Mouse (Mus musculus) olfactory bulb, adult 2 months (tissue): ENCODE results near the gene BC004004. TPM values are rescaled to one million over a fixed set of nuclear protein-coding genes. Genes with fewer than 3 reads are reported as not detected.
"Not testable (repeated sequence)": the region's sequence is repeated elsewhere in the genome, so short reads cannot be mapped to it uniquely, and the experiment has no call there.

Source experiments
- H3K27ac ChIP-seq: fragments of 200-500 bp; 2 replicates; pipeline ENCODE4 v1.5.1; 2012; ENCODE audit warnings: low read depth, low read length; ENCODE audit not compliant: insufficient read depth
- H3K4me1 ChIP-seq: fragments of 200-500 bp; 2 replicates; pipeline ENCODE4 v1.6.1; 2012; ENCODE audit warnings: low read length; ENCODE audit not compliant: control insufficient read depth, insufficient read depth
- H3K4me3 ChIP-seq: fragments of 200-500 bp; 2 replicates; pipeline ENCODE4 v1.5.1; 2012; ENCODE audit warnings: mild to moderate bottlenecking, low read depth, low read length, moderate library complexity; ENCODE audit not compliant: insufficient read depth
- CTCF ChIP-seq: fragments of 200-500 bp; IDR thresholded peaks from 2 replicates; pipeline ENCODE4 v1.5.1; 2012; ENCODE audit warnings: low read depth, mild to moderate bottlenecking, low read length, moderate library complexity; ENCODE audit not compliant: insufficient read depth
- POLR2A ChIP-seq: fragments of 200-500 bp; IDR thresholded peaks from 2 replicates; pipeline ENCODE4 v1.6.1; 2012; ENCODE audit warnings: mild to moderate bottlenecking, low read depth, low read length, moderate library complexity; ENCODE audit not compliant: insufficient read depth
- WGBS: fragments of 180-500 bp; shearing (Covaris S2); methylation state at CpG from one replicate; pipeline ENCODE4 v1.1.7; 2018; 5-methylcytosine and 5-hydroxymethylcytosine counted together
- polyA plus RNA-seq: library from polyadenylated mRNA; stranded (reverse); fragments of >200 nt; gene quantifications from 2 replicates; pipeline ENCODE4 v1.2.4, GENCODE M21; 2012; ENCODE audit warnings: low replicate concordance; ENCODE audit not compliant: missing spikeins, insufficient read depth, insufficient read length

BC004004 gene
- polyA plus RNA-seq, 1 experiment, result not detected

- 56% methylated on average over 5 of the region's 5 CpGs for WGBS
- Histone ChIP-seq H3K4me1 (peaks cover 23% of the 10 kb centered on the region; the same call in 1 of the 2 replicates), H3K27ac (no peak overlapping the region), H3K4me3 (no peak overlapping the region)
- no peak for TF ChIP-seq CTCF
- no peak for TF ChIP-seq POLR2A
These were observed 3.8 kb upstream of the BC004004 start for GRCm38 (mm10) chr17:29264760-29265159.

GRCm38 (mm10) chr17:29267040-29267439, 1.5 kb upstream of the BC004004 start:
- H3K4me3 ChIP-seq, H3K27ac ChIP-seq: not testable (repeated sequence)
- H3K4me1 ChIP-seq, result peaks cover 10% of the 10 kb centered on the region; the same call in 1 of the 2 replicates
- 87% methylated on average over 2 of the region's 2 CpGs for WGBS

GRCm38 (mm10) chr17:29267931-29268681, 482 bp upstream of the BC004004 start:
- Histone ChIP-seq H3K4me3 (no peak overlapping the region), H3K4me1 (peaks cover 6% of the 10 kb centered on the region; the same call in 1 of the 2 replicates), H3K27ac (no peak overlapping the region)
- 51% methylated on average over 6 of the region's 6 CpGs for WGBS
- no peak for TF ChIP-seq CTCF
- no peak for TF ChIP-seq POLR2A

DNA sequence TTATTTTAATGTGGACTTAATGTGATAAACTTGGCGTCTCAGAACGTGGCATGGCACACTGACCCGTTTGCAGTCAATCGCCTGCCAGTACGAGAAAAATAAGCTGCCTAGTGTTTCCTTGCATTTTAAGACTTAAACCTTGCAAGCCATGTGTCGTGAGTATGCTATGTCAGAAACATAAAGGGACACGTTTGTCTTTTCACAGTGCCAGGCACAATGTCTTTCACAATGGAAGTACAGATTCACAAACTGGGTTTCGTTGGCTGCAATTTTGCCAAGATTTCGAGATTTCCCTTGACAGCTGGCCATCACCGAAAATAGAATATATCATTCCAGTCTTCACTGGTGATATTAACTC, 740 bp downstream of the BC004004 start:
- Histone ChIP-seq H3K4me1 (peaks cover 8% of the 10 kb centered on the region), H3K27ac (no peak overlapping the region), H3K4me3 (peak overlapping the region; percentile 91)
- WGBS, result 10% methylated on average over 10 of the region's 10 CpGs
- TF ChIP-seq CTCF, result no peak
- no peak for TF ChIP-seq POLR2A

- WGBS, result 86% methylated on average over 9 of the region's 9 CpGs
- no peak overlapping the region for H3K27ac ChIP-seq
- TF ChIP-seq CTCF (no peak), POLR2A (no peak)
- H3K4me1 ChIP-seq, result peaks cover 7% of the 10 kb centered on the region
- no peak overlapping the region for H3K4me3 ChIP-seq
These were observed 1.6 kb downstream of the BC004004 start for GRCm38 (mm10) chr17:29270148-29270698.

DNA sequence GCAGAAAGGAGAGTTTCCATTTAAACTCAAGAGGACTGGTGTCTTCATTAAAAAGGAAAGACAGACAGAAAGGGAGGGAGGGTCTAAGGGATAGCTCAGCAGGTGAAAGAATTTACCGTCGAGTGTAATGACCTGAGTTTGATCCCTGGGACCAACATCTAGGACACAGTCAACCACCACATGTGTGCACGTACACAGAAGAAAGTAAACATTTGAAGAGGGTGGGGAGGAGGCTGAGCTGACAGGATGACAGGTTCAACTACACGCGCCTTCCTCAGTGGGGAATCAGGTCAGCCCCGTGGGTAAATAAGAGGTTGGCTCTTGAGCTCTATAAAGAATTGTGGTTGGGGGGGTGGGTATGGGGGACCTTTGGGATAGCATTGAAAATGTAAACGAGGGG, 4.6 kb downstream of the BC004004 start:
- 77% methylated on average over 7 of the region's 7 CpGs for WGBS
- no peak overlapping the region for H3K27ac ChIP-seq
- peaks cover 7% of the 10 kb centered on the region for H3K4me1 ChIP-seq
- TF ChIP-seq CTCF (no peak), POLR2A (no peak)
- no peak overlapping the region for H3K4me3 ChIP-seq

GRCm38 (mm10) chr17:29273889-29274288, 5.3 kb downstream of the BC004004 start:
- TF ChIP-seq POLR2A (no peak), CTCF (no peak)
- Histone ChIP-seq H3K27ac (no peak overlapping the region), H3K4me1 (peaks cover 7% of the 10 kb centered on the region), H3K4me3 (no peak overlapping the region)
- WGBS, result 80% methylated on average over 11 of the region's 11 CpGs

GRCm38 (mm10) chr17:29280422-29280821, 11.8 kb downstream of the BC004004 start:
- TF ChIP-seq CTCF (no peak), POLR2A (no peak)
- 92% methylated on average over 5 of the region's 5 CpGs for WGBS
- H3K4me1 ChIP-seq, result 0 out of 2 replicates have a peak, but pooled peaks cover 3% of the 10 kb centered on the region
- no peak overlapping the region for H3K27ac ChIP-seq
- H3K4me3 ChIP-seq, result no peak overlapping the region

GRCm38 (mm10) chr17:29281541-29281940, 13.0 kb downstream of the BC004004 start:
- Histone ChIP-seq H3K27ac (no peak overlapping the region), H3K4me3 (no peak overlapping the region), H3K4me1 (0 out of 2 replicates have a peak, but pooled peaks cover 3% of the 10 kb centered on the region)
- 66% methylated on average over 5 of the region's 5 CpGs for WGBS
- TF ChIP-seq CTCF (no peak), POLR2A (no peak)
